Mouse (Mus musculus): Measurements from ENCODE around the gene Rpsa.

Rpsa gene

DNA sequence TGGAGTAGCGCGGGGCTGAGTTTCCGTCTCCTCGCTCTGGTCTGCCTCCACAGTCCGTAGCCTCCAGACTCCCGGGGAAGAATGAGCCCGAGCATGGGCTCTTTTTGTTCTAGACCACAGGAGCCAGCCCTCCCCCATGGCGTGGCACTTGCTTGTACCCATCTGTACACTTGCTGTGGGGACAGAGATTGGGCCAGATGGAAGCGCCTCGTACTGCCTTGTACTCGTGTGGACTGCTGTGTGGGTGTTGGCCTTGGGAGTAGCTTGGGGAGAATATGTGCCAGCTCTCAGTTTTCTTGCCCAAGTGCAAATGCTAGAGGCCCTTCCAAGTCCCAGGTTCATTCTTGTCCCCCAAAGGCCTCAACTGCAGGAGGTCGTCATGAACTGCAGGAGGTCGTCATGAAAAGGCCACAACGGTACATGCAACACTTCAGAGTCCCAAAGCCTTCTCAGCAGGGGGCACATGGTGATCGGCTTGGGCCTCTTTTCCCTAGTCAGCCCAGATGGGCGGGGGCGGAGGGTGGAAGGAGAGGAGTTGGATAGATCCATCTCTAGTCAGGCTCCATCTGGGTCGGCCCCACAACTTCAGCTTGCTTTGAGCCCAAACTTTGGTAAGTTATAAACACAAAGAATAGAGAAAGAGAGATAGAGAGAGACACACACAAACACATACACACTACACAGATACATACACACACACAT is 47.1 kb downstream of the Rpsa start:
- DNase-seq = no peak

GRCm38 (mm10) chr9:120178813-120179212 is 51.3 kb downstream of the Rpsa start:
- no peak for DNase-seq
